Mouse (Mus musculus): ENCODE results near the gene Nsmce4a. TPM values are rescaled to one million over a fixed set of nuclear protein-coding genes. Genes with fewer than 3 reads are reported as not detected.
A peak's percentile ranks its signal among the peaks of the same experiment; 100 is the strongest.
"Not testable (repeated sequence)": the region's sequence is repeated elsewhere in the genome, so short reads cannot be mapped to it uniquely, and the experiment has no call there.

The Nsmce4a gene
- polyA plus RNA-seq, 1 experiment = 39.8 TPM

GRCm38 (mm10) chr7:130592975-130593374, 20.1 kb upstream of the Nsmce4a start:
- H3K27me3 ChIP-seq (replicated peaks; ENCODE audit: control insufficient read depth, insufficient read depth, low read length); H3K36me3 ChIP-seq (ENCODE audit: control insufficient read depth, insufficient read depth, low read length); H3K4me3 ChIP-seq (ENCODE audit: insufficient read depth, low read depth, low read length); H3K27ac ChIP-seq (ENCODE audit: insufficient read depth, low read depth, low read length); DNase-seq: not testable (repeated sequence)
- H3K4me1 ChIP-seq (ENCODE audit: control insufficient read depth, insufficient read depth, low read length) = peaks cover 17% of the 10 kb centered on the region
- WGBS = no CpG with 5 or more reads among the region's 11 CpGs

- H3K36me3 ChIP-seq (ENCODE audit: control insufficient read depth, insufficient read depth, low read length) = no peaks in the 10 kb centered on the region
- no peak for DNase-seq
- TF ChIP-seq CTCF (conservative IDR thresholded peaks at IDR 0.05; ENCODE audit: insufficient read depth, insufficient read length, low read depth, low read length) (no peak), POLR2A (IDR thresholded peaks at IDR 0.05; ENCODE audit: low read depth, low read length) (no peak)
- H3K27ac ChIP-seq (ENCODE audit: insufficient read depth, low read depth, low read length) = peak overlapping the region; percentile 90; the same call in 1 of the 2 replicates
- WGBS = 34% methylated on average over 8 of the region's 8 CpGs
- no peak overlapping the region for H3K4me3 ChIP-seq (ENCODE audit: insufficient read depth, low read depth, low read length)
- H3K4me1 ChIP-seq (ENCODE audit: control insufficient read depth, insufficient read depth, low read length) = peaks cover 12% of the 10 kb centered on the region
- H3K27me3 ChIP-seq (replicated peaks; ENCODE audit: control insufficient read depth, insufficient read depth, low read length) = no peaks in the 10 kb centered on the region
Measured at GRCm38 (mm10) chr7:130590845-130591437, 18.0 kb upstream of the Nsmce4a start.

GRCm38 (mm10) chr7:130590081-130590828, 17.3 kb upstream of the Nsmce4a start:
- WGBS = 79% methylated on average over 13 of the region's 13 CpGs
- no peaks in the 10 kb centered on the region for H3K27me3 ChIP-seq (replicated peaks; ENCODE audit: control insufficient read depth, insufficient read depth, low read length)
- no peak overlapping the region for H3K4me3 ChIP-seq (ENCODE audit: insufficient read depth, low read depth, low read length)
- no peaks in the 10 kb centered on the region for H3K36me3 ChIP-seq (ENCODE audit: control insufficient read depth, insufficient read depth, low read length)
- H3K27ac ChIP-seq (ENCODE audit: insufficient read depth, low read depth, low read length) = peak overlapping the region; percentile 90; the same call in 1 of the 2 replicates
- peaks cover 12% of the 10 kb centered on the region for H3K4me1 ChIP-seq (ENCODE audit: control insufficient read depth, insufficient read depth, low read length)
- no peak for TF ChIP-seq POLR2A (IDR thresholded peaks at IDR 0.05; ENCODE audit: low read depth, low read length)
- no peak for TF ChIP-seq CTCF (conservative IDR thresholded peaks at IDR 0.05; ENCODE audit: insufficient read depth, insufficient read length, low read depth, low read length)
- DNase-seq = no peak

GRCm38 (mm10) chr7:130586521-130587072, 13.7 kb upstream of the Nsmce4a start:
- no peaks in the 10 kb centered on the region for H3K36me3 ChIP-seq (ENCODE audit: control insufficient read depth, insufficient read depth, low read length)
- H3K4me3 ChIP-seq (ENCODE audit: insufficient read depth, low read depth, low read length) = no peak overlapping the region
- DNase-seq = no peak
- H3K27ac ChIP-seq (ENCODE audit: insufficient read depth, low read depth, low read length) = no peak overlapping the region
- H3K4me1 ChIP-seq (ENCODE audit: control insufficient read depth, insufficient read depth, low read length) = peaks cover 9% of the 10 kb centered on the region
- WGBS = 81% methylated on average over 2 of the region's 2 CpGs
- TF ChIP-seq POLR2A (IDR thresholded peaks at IDR 0.05; ENCODE audit: low read depth, low read length) (no peak), CTCF (conservative IDR thresholded peaks at IDR 0.05; ENCODE audit: insufficient read depth, insufficient read length, low read depth, low read length) (no peak)
- no peaks in the 10 kb centered on the region for H3K27me3 ChIP-seq (replicated peaks; ENCODE audit: control insufficient read depth, insufficient read depth, low read length)

- DNase-seq = no peak
- Histone ChIP-seq H3K4me1 (ENCODE audit: control insufficient read depth, insufficient read depth, low read length) (peaks cover 12% of the 10 kb centered on the region), H3K4me3 (ENCODE audit: insufficient read depth, low read depth, low read length) (no peak overlapping the region), H3K36me3 (ENCODE audit: control insufficient read depth, insufficient read depth, low read length) (no peaks in the 10 kb centered on the region), H3K27ac (ENCODE audit: insufficient read depth, low read depth, low read length) (no peak overlapping the region), H3K27me3 (replicated peaks; ENCODE audit: control insufficient read depth, insufficient read depth, low read length) (no peaks in the 10 kb centered on the region)
- WGBS = 49% methylated on average over 5 of the region's 5 CpGs
- TF ChIP-seq CTCF (conservative IDR thresholded peaks at IDR 0.05; ENCODE audit: insufficient read depth, insufficient read length, low read depth, low read length) = no peak
- no peak for TF ChIP-seq POLR2A (IDR thresholded peaks at IDR 0.05; ENCODE audit: low read depth, low read length)
Measured at GRCm38 (mm10) chr7:130578607-130579006, 5.7 kb upstream of the Nsmce4a start.

GRCm38 (mm10) chr7:130578066-130578465, 5.1 kb upstream of the Nsmce4a start:
- 86% methylated on average over 2 of the region's 2 CpGs for WGBS
- no peak for DNase-seq
- 0 out of 2 replicates have a peak overlapping the region, but pooled peaks have one; percentile 1 for H3K27ac ChIP-seq (ENCODE audit: insufficient read depth, low read depth, low read length)

DNA sequence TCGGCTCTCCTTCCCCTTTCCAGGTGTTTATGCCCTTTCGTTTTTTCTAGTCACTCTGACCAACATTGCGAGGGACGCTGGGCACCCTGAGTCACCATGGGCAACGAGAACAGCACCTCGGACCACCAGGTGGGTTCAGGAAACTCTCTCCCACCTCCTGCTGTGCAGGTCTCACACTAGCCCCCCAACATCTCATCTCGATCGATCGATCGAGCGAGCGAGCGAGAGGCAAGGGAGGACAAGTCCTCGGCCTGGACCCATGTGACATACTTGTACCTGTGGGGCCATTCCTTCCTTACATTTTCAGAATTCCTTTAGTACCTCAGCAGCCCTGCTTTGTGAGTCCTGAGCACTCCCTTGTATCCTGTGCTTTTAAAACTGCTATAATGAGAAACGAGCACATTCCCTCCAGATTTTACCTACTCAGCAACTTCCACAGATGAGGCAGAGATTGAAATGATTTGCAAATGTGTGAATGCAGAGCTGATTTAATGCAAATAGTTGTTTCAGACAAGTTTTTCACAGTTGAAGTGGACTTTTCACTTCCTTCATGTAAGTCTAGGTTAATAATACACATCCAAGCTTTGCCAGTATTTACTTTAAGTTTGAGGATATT, 4.6 kb upstream of the Nsmce4a start, which contains the start of gene Tacc2:
Gene Tacc2, plus strand, starts transcription at position 51 of the 616 bp plus-strand sequence.
- peak within 1 kb of the TSS; percentile 99 for H3K27ac ChIP-seq (ENCODE audit: insufficient read depth, low read depth, low read length)
- WGBS = 32% methylated on average over 15 of the region's 15 CpGs
- H3K27me3 ChIP-seq (replicated peaks; ENCODE audit: control insufficient read depth, insufficient read depth, low read length) = no peaks in the 10 kb centered on the region
- peak within 1 kb of the TSS; percentile 72 for H3K4me3 ChIP-seq (ENCODE audit: insufficient read depth, low read depth, low read length)
- H3K4me1 ChIP-seq (ENCODE audit: control insufficient read depth, insufficient read depth, low read length) = peaks cover 12% of the 10 kb centered on the region
- DNase-seq = no peak
- H3K36me3 ChIP-seq (ENCODE audit: control insufficient read depth, insufficient read depth, low read length) = no peaks in the 10 kb centered on the region
- TF ChIP-seq CTCF (conservative IDR thresholded peaks at IDR 0.05; ENCODE audit: insufficient read depth, insufficient read length, low read depth, low read length) = no peak
- no peak for TF ChIP-seq POLR2A (IDR thresholded peaks at IDR 0.05; ENCODE audit: low read depth, low read length)

More at GRCm38 (mm10) chr7:130578066-130578465, 5.1 kb upstream of the Nsmce4a start:
- Histone ChIP-seq H3K4me3 (ENCODE audit: insufficient read depth, low read depth, low read length) (no peak overlapping the region), H3K27me3 (replicated peaks; ENCODE audit: control insufficient read depth, insufficient read depth, low read length) (no peaks in the 10 kb centered on the region), H3K36me3 (ENCODE audit: control insufficient read depth, insufficient read depth, low read length) (no peaks in the 10 kb centered on the region), H3K4me1 (ENCODE audit: control insufficient read depth, insufficient read depth, low read length) (peaks cover 12% of the 10 kb centered on the region)
- TF ChIP-seq CTCF (conservative IDR thresholded peaks at IDR 0.05; ENCODE audit: insufficient read depth, insufficient read length, low read depth, low read length) (no peak), POLR2A (IDR thresholded peaks at IDR 0.05; ENCODE audit: low read depth, low read length) (no peak)

Measured in kidney, adult 2 months (tissue).